Mouse (Mus musculus): ENCODE data around the gene Sh3rf3. TPM values are rescaled to one million over a fixed set of nuclear protein-coding genes. Genes with fewer than 3 reads are reported as not detected.

Gene Sh3rf3
- total RNA-seq, 4 experiments from 2014 or later: 33.9 to 40.3 (median 35.8) TPM

GRCm38 (mm10) chr10:59158627-59159026 lies 345.5 kb downstream of the Sh3rf3 start:
- DNase-seq (ENCODE audit: low spot score in 2 of 2): no peak

- DNase-seq (ENCODE audit: low spot score in 2 of 2): no peak
Observed at GRCm38 (mm10) chr10:59162185-59162897, 349.2 kb downstream of the Sh3rf3 start.

- DNase-seq (ENCODE audit: low spot score in 2 of 2): peak; percentile 27
Observed at GRCm38 (mm10) chr10:59166104-59166944, 353.2 kb downstream of the Sh3rf3 start.

- no peak for DNase-seq (ENCODE audit: low spot score in 2 of 2)
Observed at GRCm38 (mm10) chr10:59171042-59171441, 357.9 kb downstream of the Sh3rf3 start.

GRCm38 (mm10) chr10:59172539-59172938 lies 359.4 kb downstream of the Sh3rf3 start:
- DNase-seq (ENCODE audit: low spot score in 2 of 2): no peak

DNA sequence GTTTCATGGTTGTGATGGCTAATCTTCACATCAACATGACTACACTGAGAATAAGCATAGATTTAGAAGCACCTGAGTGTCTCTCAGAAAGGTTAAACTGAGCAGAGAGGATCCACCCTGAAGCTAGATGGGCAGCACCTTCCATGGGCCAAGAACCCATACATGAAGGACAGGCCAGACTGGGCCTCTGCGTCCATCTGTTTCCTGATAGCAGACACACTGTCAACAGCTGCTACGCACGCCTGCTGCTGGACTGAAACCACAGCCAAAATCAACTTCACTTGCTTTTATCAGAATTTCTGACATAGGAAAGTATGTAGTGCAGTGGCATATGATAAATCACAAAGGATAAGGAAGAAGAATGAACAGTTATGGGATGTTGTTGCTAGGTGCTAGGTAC lies 366.5 kb downstream of the Sh3rf3 start:
- DNase-seq (ENCODE audit: low spot score in 2 of 2): no peak

GRCm38 (mm10) chr10:59182306-59182705 lies 369.1 kb downstream of the Sh3rf3 start:
- DNase-seq (ENCODE audit: low spot score in 2 of 2): no peak

Small RNA genes within 50 kb of the gene (microRNA-seq; reads per million reads assigned to microRNA genes)
- 0 reads per million in 2 experiments for gene Gm27672

Other genes starting within 250 kb of the Sh3rf3 start
- gene Edar, start 137.7 kb upstream of the Sh3rf3 start, total RNA-seq (2022): under 1 TPM; 0.34 to 0.78 (median 0.43) TPM
- gene Gm17542, start 95.1 kb upstream of the Sh3rf3 start, total RNA-seq (2022): not detected